Mouse (Mus musculus): ENCODE data around the gene Srd5a1. TPM values are rescaled to one million over a fixed set of nuclear protein-coding genes. Genes with fewer than 3 reads are reported as not detected.

Srd5a1 gene
- polyA plus RNA-seq, 1 experiment from 2014 or later: 8.7 TPM

Other genes starting within 250 kb of the Srd5a1 start
- 61.3 and 64.2 TPM in 2 replicates for gene Nsun2, start 77.7 kb downstream of the Srd5a1 start, polyA plus RNA-seq (2014; fragmentation: Nextera tagmentation; extraction: Ambion mirVana)
- gene Tent4a, start 76.8 kb downstream of the Srd5a1 start, polyA plus RNA-seq (2014; fragmentation: Nextera tagmentation; extraction: Ambion mirVana): 5.5 and 5.6 TPM in 2 replicates
- gene Ube2ql1, start 128.4 kb upstream of the Srd5a1 start, polyA plus RNA-seq (2014; fragmentation: Nextera tagmentation; extraction: Ambion mirVana): 0.74 and 1.0 TPM in 2 replicates
- gene Med10, start 191.0 kb upstream of the Srd5a1 start, polyA plus RNA-seq (2014; fragmentation: Nextera tagmentation; extraction: Ambion mirVana): 104 and 105 TPM in 2 replicates

All from heart, embryonic 14.5 days (tissue).